9 mouse cellular contexts compared by ENCODE assay signal in the genomic region with DNA sequence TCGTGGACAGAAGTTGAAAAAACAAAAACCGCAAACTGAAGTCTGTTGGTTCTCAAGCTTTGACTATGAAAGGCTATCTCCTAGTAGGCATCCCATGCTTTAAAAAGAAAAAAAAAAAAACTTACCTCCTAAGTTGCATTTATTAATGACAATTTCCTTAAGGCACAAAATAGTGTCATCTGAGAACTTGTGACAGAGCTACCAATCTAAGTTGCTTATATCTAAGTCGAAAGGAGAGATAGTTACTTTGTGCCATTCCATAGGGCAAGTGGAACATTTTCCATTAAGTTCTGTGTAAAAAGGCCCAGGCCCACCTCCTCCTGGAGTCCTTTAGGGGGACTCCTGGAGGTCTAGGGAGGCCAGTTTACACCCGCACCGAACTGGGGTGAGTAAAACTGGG. TPM values are rescaled to one million over a fixed set of nuclear protein-coding genes. Genes with fewer than 3 reads are reported as not detected.
DNase-seq lines count a peak whose midpoint lies in the region; ATAC-seq and TF ChIP-seq lines count a peak whose summit lies in the region.
"Had no signal": no experiment of that assay in that cellular context is flagged by ENCODE, and none has a peak within 500 bp of the region (broad histone marks: within the 10 kb centered on the region; RNA-seq: fewer than 3 reads in every experiment).

No protein-coding gene starts in this region.

- intact Hi-C loops in left cerebral cortex, postnatal 4 days (cut with DNase I), result no loop called here

- peak overlapping the region; percentile 86 for H3K27ac ChIP-seq in heart, embryonic 15.5 days
- H3K27ac ChIP-seq in bone marrow, adult 2 months (ENCODE audit: control insufficient read depth, insufficient read depth, low read depth, low read length, poor library complexity), result peak overlapping the region; percentile 43; the same call in 1 of the 2 replicates
- H3K27ac ChIP-seq in hindbrain, embryonic 12.5 days, result peak overlapping the region; percentile 65; the same call in 1 of the 2 replicates
- no peak overlapping the region; the same call in 1 of the 2 replicates for H3K27ac ChIP-seq in midbrain, embryonic 11.5 days (ENCODE audit: low read depth, low read length)

- TF ChIP-seq CTCF in bone marrow, adult 2 months (IDR thresholded peaks at IDR 0.05; ENCODE audit: control insufficient read depth, insufficient read depth, low read length), result no peak

- peak overlapping the region; percentile 88; the same call in 1 of the 2 replicates for H3K4me3 ChIP-seq in heart, embryonic 15.5 days
- no peak overlapping the region for H3K4me3 ChIP-seq in bone marrow, adult 2 months (replicated peaks; ENCODE audit: control insufficient read depth, low read depth, low read length)
- no peak overlapping the region for H3K4me3 ChIP-seq in hindbrain, embryonic 12.5 days
- H3K4me3 ChIP-seq in midbrain, embryonic 11.5 days (ENCODE audit: low read depth, low read length), result no peak overlapping the region

- no peaks in the 10 kb centered on the region for H3K9me3 ChIP-seq in heart, embryonic 15.5 days (replicated peaks)
- no peaks in the 10 kb centered on the region for H3K9me3 ChIP-seq in hindbrain, embryonic 12.5 days (replicated peaks)
- no peaks in the 10 kb centered on the region for H3K9me3 ChIP-seq in midbrain, embryonic 11.5 days (ENCODE audit: control insufficient read depth, low read length)
- H3K9me3 ChIP-seq: G1E had no signal

- peak overlapping the region; percentile 20; the same call in 1 of the 2 replicates for H3K9ac ChIP-seq in heart, embryonic 15.5 days
- H3K9ac ChIP-seq in hindbrain, embryonic 12.5 days, result no peak overlapping the region
- peak overlapping the region; percentile 90; the same call in 1 of the 2 replicates for H3K9ac ChIP-seq in midbrain, embryonic 11.5 days (ENCODE audit: low read length)

- H3K4me2 ChIP-seq in heart, embryonic 15.5 days, result peak overlapping the region; percentile 80
- H3K4me2 ChIP-seq in hindbrain, embryonic 12.5 days (replicated peaks), result peak overlapping the region; percentile 64
- peak overlapping the region; percentile 65 for H3K4me2 ChIP-seq in midbrain, embryonic 11.5 days

- H3K36me3 ChIP-seq in heart, embryonic 15.5 days, result peaks cover 21% of the 10 kb centered on the region
- H3K36me3 ChIP-seq in hindbrain, embryonic 12.5 days, result peaks cover 16% of the 10 kb centered on the region
- 0 out of 2 replicates have a peak, but pooled peaks cover 3% of the 10 kb centered on the region for H3K36me3 ChIP-seq in midbrain, embryonic 11.5 days (ENCODE audit: control insufficient read depth, insufficient read depth, low read length)

- no peaks in the 10 kb centered on the region for H3K27me3 ChIP-seq in heart, embryonic 15.5 days
- H3K27me3 ChIP-seq in hindbrain, embryonic 12.5 days, result no peaks in the 10 kb centered on the region
- H3K27me3 ChIP-seq in midbrain, embryonic 11.5 days (ENCODE audit: control insufficient read depth, insufficient read depth, low read length), result no peaks in the 10 kb centered on the region

- WGBS in heart, embryonic 15.5 days, result 66% methylated on average over 5 of the region's 5 CpGs
- WGBS in bone marrow, adult 2 months, result 62% methylated on average over 5 of the region's 5 CpGs
- 69% methylated on average over 5 of the region's 5 CpGs for WGBS in hindbrain, embryonic 12.5 days
- WGBS in midbrain, embryonic 11.5 days, result 70% methylated on average over 5 of the region's 5 CpGs

- peaks cover 26% of the 10 kb centered on the region for H3K4me1 ChIP-seq in heart, embryonic 15.5 days (replicated peaks)
- peaks cover 6% of the 10 kb centered on the region for H3K4me1 ChIP-seq in bone marrow, adult 2 months (ENCODE audit: control insufficient read depth, insufficient read depth, low read length)
- peaks cover 18% of the 10 kb centered on the region for H3K4me1 ChIP-seq in hindbrain, embryonic 12.5 days
- H3K4me1 ChIP-seq in midbrain, embryonic 11.5 days (ENCODE audit: control insufficient read depth, insufficient read depth, low read length), result peaks cover 9% of the 10 kb centered on the region

- no peak for ATAC-seq in heart, embryonic 15.5 days (replicated peaks; ENCODE audit: insufficient number of reproducible peaks, insufficient read depth, low FRiP score, low read depth)
- no peak for ATAC-seq in hindbrain, embryonic 12.5 days (ENCODE audit: low FRiP score)
- ATAC-seq in midbrain, embryonic 11.5 days (ENCODE audit: low FRiP score), result no peak

- no peak for TF ChIP-seq POLR2A in bone marrow, adult 2 months (IDR thresholded peaks at IDR 0.05; ENCODE audit: borderline replicate concordance, control insufficient read depth, low read depth, low read length)

- no peak for DNase-seq in heart, adult 18-20 months
- no peak for DNase-seq in midbrain, embryonic 11.5 days (ENCODE audit: low spot score, missing footprints)
- DNase-seq in thymus, postnatal 4 days, result no peak
- no peak for DNase-seq in cerebellum, adult 11-12 months
- no peak for DNase-seq in left cerebral cortex, postnatal 4 days

RNA-seq across cellular contexts. Expression of gene Ppp2r1b, which starts 10.7 kb away (rescaled TPM):
- 33.4 and 42.5 TPM in 2 replicates for polyA plus RNA-seq in heart, embryonic 15.5 days (2015; fragmentation: Nextera tagmentation; extraction: Ambion mirVana)
- 10 to 100 TPM; 10.6 to 11.3 TPM for total RNA-seq in heart, adult 18-20 months (2021)
- polyA plus RNA-seq in bone marrow, adult 2 months (2011; ENCODE audit: insufficient read depth, insufficient read length, low replicate concordance, missing spikeins), result 18.1 and 29.1 TPM in 2 replicates
- 87.6 and 90.5 TPM in 2 replicates for polyA plus RNA-seq in hindbrain, embryonic 12.5 days (2016; fragmentation: Nextera tagmentation; extraction: Ambion mirVana)
- 114 and 126 TPM in 2 replicates for polyA plus RNA-seq in midbrain, embryonic 11.5 days (2014; fragmentation: Nextera tagmentation; extraction: Ambion mirVana)
- 10 to 100 TPM; 29.9 to 33.2 TPM for total RNA-seq in left cerebral cortex, postnatal 4 days (2021)
